Mouse (Mus musculus) kidney, adult 11 months (tissue): ENCODE data around the gene Tacr2.

Experiments
- DNase-seq: peaks from one replicate; pipeline ENCODE4 v3.0.0; 2022

The Tacr2 gene

DNA sequence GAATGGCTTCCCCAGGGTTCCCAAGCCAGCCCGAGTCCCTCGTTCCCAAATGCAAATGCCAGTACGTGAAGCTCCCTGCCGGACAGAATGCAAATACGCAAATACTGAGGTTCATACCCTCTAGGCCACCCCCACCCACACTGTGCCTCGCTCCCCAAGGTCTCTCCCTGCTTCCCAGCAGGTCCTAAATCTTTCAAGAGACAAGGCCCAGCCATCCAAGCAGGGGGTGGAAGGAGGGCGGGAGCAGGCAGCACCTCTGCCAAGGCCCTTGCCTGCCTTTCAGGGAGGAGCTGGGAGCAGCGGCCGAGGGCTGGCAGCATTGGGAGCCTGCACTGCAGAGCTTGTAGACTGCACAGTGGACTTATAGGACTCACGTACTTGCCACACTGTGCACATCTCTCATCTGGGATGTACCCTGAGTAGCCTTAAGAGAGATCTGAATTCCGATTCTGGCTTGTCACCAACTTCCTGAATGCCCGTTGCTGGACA, at the start of gene Tacr2:
Gene Tacr2, plus strand, starts transcription at position 439 of the 489 bp plus-strand sequence.
- no peak for DNase-seq

DNA sequence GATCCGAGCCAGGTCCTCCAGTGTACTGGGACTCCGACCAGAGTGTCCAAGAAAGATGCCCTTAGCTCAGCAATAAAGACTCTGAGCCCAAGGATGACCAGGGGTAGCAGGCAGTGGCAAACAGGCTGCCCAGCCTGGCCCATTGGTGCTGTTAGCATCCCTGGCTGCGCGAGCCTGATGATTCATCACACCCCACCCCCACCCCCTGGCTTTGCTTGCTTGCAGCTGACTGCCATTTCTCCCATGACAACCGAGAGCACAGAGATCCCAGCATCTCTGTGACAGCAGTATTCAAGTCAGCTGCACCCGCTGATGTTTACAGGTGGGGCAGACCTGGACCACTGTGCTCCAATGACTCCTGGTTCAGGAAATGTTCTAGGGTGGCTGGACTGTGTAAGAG, 49.7 kb upstream of the Tacr2 start:
- no peak for DNase-seq

DNA sequence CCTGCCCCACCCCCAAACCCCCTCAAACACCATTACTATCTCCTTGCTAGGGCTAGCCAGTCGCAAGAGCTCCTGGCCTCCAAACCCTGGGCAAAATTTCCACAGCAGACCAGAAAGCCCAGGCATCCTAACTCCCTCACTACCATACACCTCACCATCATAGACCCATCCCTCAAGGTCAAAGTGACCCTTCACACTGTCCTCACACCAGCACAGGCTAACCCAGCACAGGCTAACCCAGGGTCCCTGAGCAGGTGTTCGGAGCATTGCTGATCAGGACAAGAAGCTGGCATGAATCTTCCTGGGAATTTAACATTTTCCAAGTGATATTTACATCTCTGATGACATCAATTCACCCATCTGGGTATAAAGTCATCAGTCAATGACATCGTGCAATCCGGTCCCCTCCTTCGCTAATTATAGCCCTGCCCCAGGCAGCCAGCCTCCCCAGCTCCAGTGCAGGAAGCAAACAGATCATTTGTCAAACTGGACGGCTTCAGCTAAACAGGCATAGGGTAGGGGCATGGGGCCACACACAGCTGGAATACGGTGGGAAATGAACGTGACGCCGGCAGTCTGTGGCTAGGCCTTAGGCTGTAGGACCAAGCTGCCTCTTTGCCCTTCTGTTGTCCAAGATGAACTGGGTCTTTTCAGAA, 43.9 kb upstream of the Tacr2 start:
- peak; percentile 55 for DNase-seq

DNA sequence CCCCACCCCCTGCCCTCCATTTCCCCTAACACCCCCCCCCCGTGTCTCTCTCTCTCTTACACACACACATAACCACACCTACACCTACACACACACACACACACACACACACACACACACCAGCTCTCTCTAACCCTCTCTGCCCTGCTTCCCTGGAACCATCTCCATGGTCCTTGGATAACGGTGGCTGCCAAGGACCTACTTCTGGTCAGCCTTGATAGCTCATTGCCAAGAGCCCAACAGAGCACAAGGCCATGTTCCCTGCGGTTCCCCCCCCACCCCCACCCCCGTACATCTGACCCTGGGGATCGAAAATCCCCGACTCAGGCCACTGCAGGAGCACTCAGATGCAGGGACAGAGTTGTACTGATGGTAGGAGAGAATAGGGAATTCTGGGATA, 40.9 kb upstream of the Tacr2 start:
- no peak for DNase-seq

DNA sequence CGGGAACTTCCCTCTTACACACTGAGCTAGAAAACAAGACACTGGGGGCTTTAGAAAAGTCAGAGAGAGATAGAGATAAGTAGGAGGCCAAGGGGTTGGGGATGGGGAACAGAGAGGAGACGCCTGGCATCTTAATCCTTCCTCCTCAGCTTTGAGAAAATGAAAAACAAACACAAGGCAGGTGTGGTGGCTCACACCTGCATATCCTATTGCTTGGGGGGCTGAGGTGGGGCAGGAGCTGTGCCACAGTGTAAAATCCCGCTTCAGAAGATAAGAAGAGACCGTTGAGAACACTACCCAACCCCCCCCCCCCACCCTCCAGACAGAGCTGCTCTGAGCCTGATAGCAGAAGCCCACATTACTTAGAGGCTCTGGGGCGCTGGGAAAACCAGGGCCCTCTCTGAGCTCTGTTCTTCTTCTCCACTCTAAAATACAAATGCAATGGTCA, 37.0 kb upstream of the Tacr2 start:
- no peak for DNase-seq

DNA sequence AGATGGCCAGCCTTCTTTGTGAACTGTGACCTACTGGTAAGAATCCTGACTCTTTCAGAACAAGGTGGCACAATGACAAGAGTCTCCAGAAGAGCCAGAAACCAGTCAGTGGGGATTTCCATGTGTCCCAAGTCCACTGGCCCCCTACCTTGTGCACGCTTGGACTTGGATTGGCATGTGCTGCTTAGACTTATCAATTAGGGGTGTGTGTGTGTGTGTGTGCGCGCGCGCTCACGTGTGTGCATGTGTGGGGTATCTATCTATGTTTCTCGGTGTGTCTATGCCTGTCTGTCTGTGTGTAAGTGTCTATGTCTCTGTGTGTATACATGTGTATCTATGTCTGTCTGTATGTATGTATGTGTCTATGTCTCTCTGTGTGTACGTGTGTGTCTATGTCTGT, 36.6 kb upstream of the Tacr2 start:
- no peak for DNase-seq

DNA sequence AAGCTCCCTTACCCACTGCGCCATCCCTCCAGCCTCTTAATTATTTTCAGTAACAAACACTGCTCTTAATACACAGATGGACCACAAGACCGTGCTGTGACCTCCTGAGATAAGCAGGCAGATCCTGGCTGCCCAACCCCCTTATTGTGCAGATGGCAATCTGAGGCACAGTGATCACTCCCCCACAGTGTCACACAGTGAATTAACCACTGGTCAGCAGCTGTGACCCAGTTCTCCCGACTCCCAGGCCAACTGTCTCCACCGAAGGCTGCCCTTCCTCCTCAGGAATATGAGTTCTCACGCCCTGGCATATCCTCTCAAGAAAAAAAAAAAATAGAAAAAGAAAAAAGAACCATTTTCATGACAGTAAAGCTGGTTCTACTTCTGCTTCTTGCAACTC, 35.6 kb upstream of the Tacr2 start:
- peak; percentile 36 for DNase-seq

DNA sequence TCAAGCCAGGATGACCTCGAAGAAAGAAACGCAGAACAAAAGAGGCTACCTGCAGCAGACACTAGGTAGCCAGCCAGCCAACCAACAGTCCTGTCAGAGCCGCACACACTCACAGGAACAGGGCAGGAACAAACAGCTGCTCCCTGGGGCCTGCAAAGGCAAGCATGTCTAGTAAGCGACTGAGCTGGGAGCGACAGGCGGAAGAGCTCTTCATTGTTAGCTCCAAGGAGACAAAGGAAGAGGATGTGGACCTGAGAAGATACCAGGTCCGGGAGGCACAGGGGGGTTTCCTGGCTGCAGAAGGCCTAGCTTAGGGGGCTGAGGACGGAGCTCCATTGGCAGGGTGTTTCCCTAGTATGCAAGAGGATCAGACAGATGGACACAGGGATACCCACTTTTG, 35.0 kb upstream of the Tacr2 start:
- DNase-seq, result peak; percentile 64

DNA sequence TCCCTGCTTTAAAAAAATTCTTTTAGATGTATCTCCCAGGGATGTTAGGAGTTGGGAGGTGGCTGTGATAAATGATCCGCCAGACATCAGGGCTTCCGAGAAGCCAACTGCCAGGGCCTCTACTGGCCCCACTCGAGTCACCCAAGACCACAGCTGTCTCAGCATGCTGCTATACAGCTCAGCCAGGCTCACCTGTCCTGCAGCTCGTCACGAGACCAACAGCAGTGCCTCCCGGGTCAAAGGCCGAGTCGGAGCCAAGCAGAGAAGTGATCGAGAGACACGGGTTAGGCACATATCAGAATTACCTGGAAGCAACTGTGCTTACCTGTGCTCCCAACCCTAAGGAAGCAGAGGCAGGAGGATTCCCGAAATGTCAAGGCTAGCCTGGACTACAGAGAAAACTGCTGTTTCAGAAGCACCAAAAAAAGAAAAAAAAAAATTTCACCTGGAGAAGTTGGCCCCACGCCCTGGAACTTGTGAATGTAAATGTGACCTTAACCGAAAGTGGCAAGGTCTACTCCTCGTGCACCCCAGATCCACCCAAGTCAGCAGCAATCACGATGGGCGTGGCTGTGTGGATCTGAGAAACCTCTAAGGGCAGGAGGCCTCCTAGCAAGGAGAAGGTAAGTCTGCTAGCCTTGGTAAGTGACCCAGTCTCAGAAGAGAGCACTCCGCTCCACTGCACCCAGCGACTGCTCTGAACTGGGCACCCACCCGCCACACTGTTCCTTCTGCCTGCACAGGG, 34.0 kb upstream of the Tacr2 start:
- no peak for DNase-seq

DNA sequence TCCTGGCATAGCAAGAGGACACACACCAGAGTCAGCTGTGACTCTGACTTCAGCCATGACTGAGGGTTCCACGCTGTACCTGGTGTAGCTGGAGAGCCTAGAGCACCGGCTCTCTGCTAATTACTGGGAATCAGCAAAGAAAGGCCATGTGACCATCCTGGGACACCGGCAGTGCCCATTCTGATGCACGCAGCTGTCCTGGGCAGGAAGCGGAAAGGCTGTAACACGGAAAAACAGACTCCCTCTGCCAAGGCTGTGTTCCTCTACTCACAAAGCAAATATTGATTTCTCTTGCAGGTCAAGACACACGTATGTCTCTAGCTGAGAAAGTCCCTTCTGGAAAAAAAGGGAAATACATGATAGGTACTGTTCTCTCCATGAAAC, 33.5 kb upstream of the Tacr2 start:
- peak; percentile 46 for DNase-seq

DNA sequence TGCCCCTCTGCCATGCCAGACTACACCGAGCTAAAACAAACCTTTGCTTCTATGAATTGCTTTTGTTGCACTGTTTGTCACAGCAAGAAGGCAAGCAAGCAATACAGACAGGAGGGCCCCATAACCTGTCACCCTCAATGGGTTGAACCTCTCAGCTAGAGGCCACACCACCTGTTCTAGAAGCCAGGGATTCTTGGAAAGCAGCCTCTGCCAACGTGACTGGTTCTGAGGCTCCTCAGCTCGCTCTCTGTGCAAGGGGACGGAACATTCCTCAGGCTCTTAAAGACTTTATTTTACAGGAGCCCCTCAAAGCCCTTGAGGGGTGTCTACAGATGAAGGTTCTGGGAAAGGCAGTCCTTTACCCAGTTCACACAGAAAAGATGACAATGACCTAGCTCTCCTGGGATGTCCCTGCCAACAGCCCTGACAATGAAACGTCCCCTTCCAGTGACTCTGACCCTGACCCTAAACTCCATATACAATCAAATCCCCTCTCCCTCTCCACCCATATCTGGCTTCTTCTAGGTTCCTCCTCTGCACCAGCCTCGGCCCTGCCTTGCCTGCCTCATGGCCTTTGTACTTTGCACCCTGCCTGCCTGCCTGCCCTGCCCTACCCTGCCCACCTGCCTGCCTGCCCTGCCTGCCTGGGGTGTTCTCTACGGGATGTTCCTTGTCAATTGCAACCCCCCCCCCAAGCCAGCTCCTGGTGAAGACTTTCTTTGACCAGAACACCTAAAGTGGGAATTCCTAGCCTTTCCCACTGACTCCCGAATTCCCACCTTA, 31.3 kb upstream of the Tacr2 start:
- peak; percentile 62 for DNase-seq

DNA sequence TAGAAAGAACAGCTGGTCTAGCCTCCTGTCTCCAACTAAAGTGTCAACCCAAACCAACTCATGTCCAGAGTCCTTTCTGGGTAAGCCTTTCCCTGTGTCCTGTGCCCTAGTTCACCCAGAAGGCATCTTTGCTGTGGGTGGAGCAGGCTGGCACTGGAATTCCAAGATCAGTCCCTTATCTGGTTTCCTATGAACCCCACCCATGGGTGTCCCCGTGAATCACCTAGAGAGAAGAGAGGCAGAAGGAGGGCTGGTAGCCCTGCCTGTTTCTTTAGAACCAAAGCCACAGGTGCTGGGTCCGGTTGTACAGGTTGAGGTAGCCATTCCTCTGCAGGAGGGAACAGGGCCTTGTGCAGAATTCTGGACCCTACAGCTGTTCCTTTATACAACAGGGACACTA, 30.6 kb upstream of the Tacr2 start:
- DNase-seq, result no peak

DNA sequence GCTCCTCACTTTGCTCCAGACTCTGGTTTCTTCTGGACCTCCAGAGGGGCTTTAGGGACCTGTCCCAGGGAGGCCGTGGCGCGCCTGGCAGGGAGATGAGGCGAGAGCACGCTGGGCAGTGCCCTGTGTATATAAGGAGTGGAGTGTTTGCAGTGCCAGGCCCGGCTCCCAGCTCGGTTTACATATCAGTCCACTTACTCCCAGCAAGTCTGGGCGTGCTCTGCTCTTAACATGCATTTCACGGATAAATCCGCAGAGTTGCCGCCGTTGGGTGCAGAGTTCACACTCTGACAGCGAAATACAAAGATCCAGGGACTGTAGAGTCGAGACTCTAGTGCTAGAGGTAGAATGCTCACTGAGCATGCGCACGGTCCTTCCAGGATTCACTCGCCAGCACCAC, 29.5 kb upstream of the Tacr2 start:
- DNase-seq, result no peak

DNA sequence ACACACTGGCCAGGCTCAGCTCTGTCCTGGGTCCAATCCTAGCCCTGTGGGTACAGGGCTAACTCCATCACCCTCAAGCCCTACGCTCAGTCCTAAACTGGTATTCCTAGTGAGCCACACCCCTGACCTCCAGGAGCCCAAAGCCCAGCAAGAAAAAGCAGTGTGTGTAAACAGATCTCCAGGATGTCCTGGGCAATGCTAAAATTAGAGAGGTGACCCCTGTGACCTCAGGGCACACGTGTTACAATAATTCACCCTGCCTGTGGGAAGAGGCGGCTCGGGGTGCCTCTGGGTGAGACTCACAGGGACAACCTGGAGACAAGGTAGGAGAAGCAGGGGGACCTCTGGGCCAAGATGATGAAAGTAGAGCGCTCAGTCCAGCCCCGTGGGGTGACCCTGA, 28.0 kb upstream of the Tacr2 start:
- DNase-seq, result peak; percentile 60

DNA sequence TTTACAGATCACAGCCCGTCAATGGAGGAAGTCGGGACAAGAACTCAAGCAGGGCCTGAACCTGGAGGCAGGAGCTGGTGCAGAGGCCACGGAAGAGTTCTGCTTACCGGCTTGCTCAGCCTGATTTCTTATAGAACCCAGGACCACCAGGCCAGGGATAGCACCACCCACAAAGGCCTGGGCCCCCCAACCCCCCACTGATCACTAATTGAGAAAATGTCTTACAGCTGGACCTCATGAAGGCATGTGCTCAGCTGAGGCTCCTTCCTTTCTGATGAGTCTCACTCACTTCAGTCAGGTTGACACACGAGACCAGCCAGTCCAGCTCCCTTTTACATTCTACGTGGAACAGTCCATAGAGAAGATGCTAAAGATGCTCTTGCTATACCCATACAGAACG, 26.4 kb upstream of the Tacr2 start:
- no peak for DNase-seq

DNA sequence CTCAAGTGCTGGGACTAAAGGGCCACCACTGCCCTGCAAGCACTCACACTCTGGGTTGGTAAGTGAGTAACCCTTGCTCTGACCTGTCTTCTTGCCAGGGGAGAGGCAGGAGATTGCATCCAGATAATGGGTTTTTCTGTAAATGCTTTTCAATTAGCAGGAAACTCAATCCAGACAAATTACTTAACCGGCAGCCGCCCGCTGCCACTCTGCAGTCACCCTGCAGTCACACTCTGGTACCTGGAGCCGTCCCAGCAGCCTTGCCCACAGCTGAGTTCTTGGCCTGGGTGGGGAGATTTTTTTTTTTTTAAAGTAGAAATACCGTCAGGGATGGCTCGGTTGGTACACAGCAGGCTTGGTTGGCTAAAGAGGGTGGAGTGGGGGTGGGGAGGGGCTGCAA, 24.1 kb upstream of the Tacr2 start:
- peak; percentile 39 for DNase-seq

DNA sequence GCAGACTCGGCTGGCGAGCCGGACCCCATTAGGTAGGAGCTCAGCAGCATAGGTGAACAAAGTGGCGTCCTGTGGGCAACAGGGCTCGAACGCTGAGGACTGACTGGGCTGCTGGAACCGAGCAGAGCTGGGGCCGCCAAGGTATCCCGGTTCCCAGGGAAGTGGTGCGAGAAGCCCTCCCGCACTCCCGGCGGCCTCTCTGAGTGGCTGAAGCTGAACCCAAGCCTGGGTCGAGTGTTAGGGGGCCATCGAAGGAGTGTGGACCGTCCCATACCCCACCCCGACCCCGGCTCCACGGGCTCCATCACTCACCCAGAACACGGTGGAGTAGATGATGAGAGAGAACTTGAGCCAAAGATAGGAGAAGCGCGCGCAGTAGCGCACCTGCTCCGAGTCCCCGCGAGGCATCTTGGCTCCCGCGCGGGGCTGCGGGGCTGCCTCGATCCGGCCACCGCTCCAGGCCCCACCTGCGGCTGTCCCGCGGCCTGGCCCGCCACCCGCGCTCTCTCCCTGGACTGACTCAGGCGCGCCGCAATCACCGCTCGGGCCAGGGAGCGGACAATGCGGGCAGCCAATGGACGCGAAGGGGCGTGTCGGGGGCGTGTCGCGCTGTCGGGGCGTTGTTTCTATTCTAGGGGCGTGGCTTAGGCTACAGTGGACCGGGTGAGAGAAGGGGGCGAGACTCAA, 21.4 kb upstream of the Tacr2 start, which contains the start of gene Tspan15:
Gene Tspan15, minus strand, starts transcription at position 544 of the 687 bp plus-strand sequence.
- peak; percentile 93 for DNase-seq

DNA sequence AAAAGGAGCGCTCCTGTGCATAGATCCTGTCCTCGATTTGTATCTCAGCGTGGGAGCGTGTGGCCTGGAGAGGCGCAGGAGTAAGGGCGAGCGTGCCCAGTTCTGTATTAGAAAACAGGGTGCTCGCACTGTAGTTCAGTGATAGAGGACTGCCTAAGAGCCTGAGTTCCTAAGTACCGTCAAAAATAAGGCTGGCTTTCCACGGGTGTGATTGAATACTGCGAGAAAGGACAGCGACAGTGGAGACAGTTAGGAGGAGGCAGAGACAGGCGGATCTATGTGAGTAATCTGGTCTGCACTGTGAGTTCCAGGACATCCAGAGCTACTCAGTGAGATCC, 20.9 kb upstream of the Tacr2 start:
- no peak for DNase-seq

DNA sequence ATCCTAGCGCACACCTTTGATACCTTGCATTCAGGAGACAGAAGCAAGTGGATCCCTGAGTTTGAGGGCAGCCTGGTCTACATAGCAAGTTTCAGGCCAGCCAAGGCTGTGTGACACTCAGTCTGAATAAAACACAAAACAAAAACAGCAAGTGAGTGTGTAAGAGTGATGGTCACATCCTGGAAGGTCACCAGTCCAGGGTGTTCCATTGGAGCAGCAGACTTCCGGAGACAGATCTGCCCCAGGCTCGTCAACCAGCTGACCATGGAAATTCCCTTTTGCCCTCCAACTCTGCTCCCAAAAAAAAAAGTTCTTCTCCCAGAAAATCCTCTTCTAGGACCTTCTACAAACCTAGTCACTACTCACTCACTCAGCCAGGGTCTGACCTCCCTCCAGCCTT, 20.4 kb upstream of the Tacr2 start:
- DNase-seq, result peak; percentile 45

DNA sequence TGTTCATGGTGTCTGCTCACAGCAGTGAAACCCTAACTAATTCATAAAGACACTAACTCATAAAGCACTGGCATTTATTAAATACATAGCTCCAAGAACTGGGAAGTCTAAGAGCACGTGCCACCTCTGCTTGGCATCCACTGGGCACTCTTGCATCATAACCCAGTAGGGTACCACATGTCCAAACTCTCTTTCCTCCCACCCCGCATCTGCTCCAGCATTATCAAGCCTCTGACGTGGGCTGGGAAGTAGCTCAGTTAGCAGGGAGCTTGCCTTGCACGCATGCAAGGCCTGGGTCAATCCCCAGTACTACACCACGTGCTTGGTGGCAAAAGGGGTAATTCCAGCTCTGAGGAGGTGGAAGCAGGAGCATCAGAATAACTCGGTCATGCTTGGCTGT, 16.1 kb upstream of the Tacr2 start:
- no peak for DNase-seq

DNA sequence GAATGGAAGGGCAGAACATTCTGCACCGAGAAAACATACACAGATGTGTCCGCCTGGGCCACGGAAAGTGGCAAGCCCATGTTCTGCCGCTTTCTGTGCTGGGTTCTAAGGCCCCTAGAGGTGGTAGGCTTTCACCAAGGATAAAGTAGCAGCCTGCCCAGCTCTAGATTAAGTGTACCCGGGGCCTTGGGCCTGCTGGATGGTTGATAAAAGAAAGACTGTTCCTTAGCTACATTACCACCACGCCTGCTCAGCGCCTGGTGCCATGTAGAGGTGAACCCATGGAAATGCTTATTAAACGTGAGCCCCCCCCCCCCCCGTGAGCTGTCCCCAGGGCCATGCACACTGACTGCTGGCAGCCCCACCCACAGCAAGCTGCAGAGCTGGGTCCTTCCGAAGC, 15.0 kb upstream of the Tacr2 start:
- DNase-seq, result no peak

DNA sequence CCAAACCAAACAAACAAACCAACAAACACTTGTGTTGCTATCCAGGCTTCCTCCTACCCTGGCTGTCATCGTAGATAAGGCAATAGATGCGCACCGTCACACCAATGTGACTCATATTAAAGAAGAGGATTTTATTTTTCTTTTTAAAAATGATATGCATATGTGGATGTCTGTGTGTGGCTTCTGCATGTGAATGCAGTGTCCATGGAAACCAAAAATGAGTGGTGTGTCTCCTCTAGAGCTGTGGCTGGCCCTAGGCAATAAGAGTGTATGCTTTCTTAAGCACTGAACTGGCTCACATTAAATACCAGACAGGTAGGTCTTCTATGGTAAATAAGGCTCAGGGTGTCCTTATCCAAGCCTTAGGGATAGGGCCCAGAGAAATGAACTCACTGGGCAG, 13.6 kb upstream of the Tacr2 start:
- DNase-seq, result no peak

DNA sequence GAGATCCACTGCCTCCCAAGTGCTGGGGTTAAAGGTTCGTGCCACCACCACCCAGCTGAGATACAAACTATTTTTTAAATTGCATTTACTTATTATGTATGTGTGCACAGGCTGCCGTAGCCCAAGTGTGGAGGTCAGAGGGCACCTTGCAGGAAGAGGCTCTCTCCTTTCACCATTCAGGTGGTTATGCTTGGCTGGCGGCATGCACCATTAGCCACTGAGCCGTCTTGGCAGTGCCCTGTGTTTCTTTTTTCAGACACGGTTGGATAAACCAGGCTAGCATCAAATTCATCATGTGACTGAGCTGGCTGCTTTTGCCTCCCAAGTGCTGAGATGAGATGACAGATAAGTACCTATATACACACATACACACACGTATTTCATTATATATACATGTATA, 13.0 kb upstream of the Tacr2 start:
- DNase-seq, result peak; percentile 93
